Mouse (Mus musculus) limb, embryonic 14.5 days (tissue): Measurements from ENCODE around the gene Chmp5. TPM values are rescaled to one million over a fixed set of nuclear protein-coding genes. Genes with fewer than 3 reads are reported as not detected.
A peak's percentile ranks its signal among the peaks of the same experiment; 100 is the strongest.

Experiments used
- ATAC-seq: fragments of 200-750 bp; cut with Nextera tagmentation; 2 replicates; pipeline ENCODE4 v1.8.0; 2017; ENCODE audit warnings: low read depth, moderate number of reproducible peaks, moderate TSS enrichment; ENCODE audit not compliant: low FRiP score
- DNase-seq: peaks from one replicate; pipeline ENCODE4 v3.0.0-alpha.2; 2015; ENCODE audit warnings: low spot score
- H3K27ac ChIP-seq: fragments of 300-500 bp; sonication (generic); replicated peaks from 2 replicates; pipeline ENCODE4 v1.5.1; 2014; ENCODE audit warnings: low read depth, mild to moderate bottlenecking, low read length, moderate library complexity, mixed read lengths
- H3K27me3 ChIP-seq: fragments of 300-500 bp; sonication (generic); 2 replicates; pipeline ENCODE4 v1.6.1; 2014; ENCODE audit warnings: low read length, mixed read lengths; ENCODE audit not compliant: control insufficient read depth, insufficient read depth
- H3K36me3 ChIP-seq: fragments of 300-500 bp; sonication (generic); 2 replicates; pipeline ENCODE4 v1.6.1; 2014; ENCODE audit warnings: mild to moderate bottlenecking, low read length, moderate library complexity, mixed read lengths; ENCODE audit not compliant: control insufficient read depth, insufficient read depth
- H3K4me1 ChIP-seq: fragments of 300-500 bp; sonication (generic); 2 replicates; pipeline ENCODE4 v1.6.1; 2014; ENCODE audit warnings: antibody characterized with exemption, low read length, mixed read lengths; ENCODE audit not compliant: control insufficient read depth, insufficient read depth
- H3K4me2 ChIP-seq: fragments of 300-500 bp; sonication (generic); replicated peaks from 2 replicates; pipeline ENCODE4 v1.6.1; 2014; ENCODE audit warnings: low read depth, mild to moderate bottlenecking, low read length, moderate library complexity; ENCODE audit not compliant: severe bottlenecking
- H3K4me3 ChIP-seq: fragments of 300-500 bp; sonication (generic); replicated peaks from 2 replicates; pipeline ENCODE4 v1.5.1; 2014; ENCODE audit warnings: low read length
- H3K9ac ChIP-seq: fragments of 300-500 bp; sonication (generic); 2 replicates; pipeline ENCODE4 v1.6.1; 2014; ENCODE audit warnings: mild to moderate bottlenecking, low read depth, low read length, moderate library complexity; ENCODE audit not compliant: severe bottlenecking
- H3K9me3 ChIP-seq: fragments of 300-500 bp; sonication (generic); 2 replicates; pipeline ENCODE4 v1.6.1; 2016; ENCODE audit warnings: low read length; ENCODE audit not compliant: control insufficient read depth
- POLR2A ChIP-seq: fragments of 200-500 bp; IDR thresholded peaks from 2 replicates; pipeline ENCODE4 v1.8.0; 2012; ENCODE audit warnings: inconsistent platforms, mild to moderate bottlenecking, moderate library complexity, borderline replicate concordance; ENCODE audit not compliant: insufficient read depth, insufficient read length; ENCODE audit errors: extremely low read depth
- WGBS: fragments of 180-500 bp; shearing (Covaris S2); extraction: QIAGEN DNeasy Blood & Tissue Kit; methylation state at CpG from one replicate; pipeline ENCODE4 v1.1.7; 2014; 5-methylcytosine and 5-hydroxymethylcytosine counted together
- polyA plus RNA-seq, 2 experiments: library from polyadenylated mRNA; depleted of rRNA in 1 of 2; stranded (reverse) in 1 of 2; unstranded in 1 of 2; fragments of >200 nt; fragmentation: Nextera tagmentation in 1 of 2; extraction: Ambion mirVana in 1 of 2; gene quantifications; 2 replicates each; pipeline versions ENCODE4 v1.2.1 to v1.2.3; 2012 to 2014

Chmp5 gene
- polyA plus RNA-seq, 2 experiments = 76.2 to 101 TPM

DNA sequence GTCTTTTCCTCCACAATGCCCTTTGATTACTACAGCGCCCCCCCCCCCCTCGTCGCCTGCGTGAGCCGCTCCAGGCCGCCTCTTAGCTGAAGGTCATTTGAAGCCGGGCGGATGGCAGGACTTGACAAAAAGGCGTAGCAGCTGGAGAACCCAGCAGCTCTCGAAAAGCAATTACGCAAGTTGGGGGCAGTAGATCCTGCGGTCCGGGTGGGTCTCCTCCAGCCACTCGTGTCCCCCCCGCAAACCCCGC is 22.3 kb downstream of the Chmp5 start:
- Histone ChIP-seq H3K4me3 (peak overlapping the region; percentile 79), H3K9ac (peak overlapping the region; percentile 75), H3K9me3 (no peaks in the 10 kb centered on the region), H3K36me3 (peaks cover 19% of the 10 kb centered on the region), H3K4me2 (peak overlapping the region; percentile 75), H3K27me3 (no peaks in the 10 kb centered on the region), H3K27ac (peak overlapping the region; percentile 95), H3K4me1 (0 out of 2 replicates have a peak, but pooled peaks cover 2% of the 10 kb centered on the region)
- ATAC-seq (peak; percentile 45), DNase-seq (no peak)
- no peak for TF ChIP-seq POLR2A
- under 1% methylated on average over 15 of the region's 16 CpGs for WGBS

DNA sequence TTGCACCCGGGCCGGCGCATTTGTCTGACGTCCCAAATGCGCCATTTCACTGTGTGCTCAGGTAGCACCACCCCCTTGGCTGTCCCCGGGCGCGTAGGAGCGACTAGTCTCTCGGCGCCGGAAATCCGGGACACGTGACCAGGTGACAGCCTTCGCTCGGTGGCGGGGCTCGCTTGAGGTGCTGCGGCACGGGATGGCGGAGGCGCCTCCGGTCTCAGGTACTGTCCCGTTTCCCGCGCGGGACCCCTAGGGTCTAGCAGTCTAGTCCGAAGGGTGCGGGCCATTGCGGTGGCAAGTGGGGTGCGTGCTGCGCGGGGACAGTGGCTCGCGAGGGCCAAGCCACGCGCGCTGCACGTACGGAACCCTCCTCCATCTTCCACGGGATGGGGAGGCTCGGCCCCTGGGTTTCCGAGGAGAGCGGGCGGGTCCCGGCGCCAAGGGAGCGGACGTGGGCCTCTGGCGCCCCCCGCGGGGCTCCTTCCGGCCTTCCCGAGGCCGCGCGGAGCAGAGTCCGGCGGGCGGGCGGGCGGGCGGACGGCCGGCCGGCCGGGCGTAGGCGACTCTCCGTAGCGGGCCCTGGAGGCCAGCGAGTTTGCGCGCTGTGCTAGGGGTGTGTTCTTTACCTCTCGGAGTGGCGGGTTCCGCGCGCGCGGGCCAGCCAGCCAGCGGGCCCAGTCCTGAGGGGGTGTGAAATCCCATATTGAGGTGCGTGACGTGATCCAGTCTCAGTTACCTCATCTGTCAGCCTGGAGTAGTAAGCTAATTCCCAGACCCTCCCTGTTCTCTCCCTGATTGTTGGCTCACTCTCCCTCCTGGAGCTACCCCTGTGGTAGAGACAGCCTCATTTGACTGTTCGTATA is 22.9 kb downstream of the Chmp5 start, which contains the start of gene Nfx1:
TSS of gene Nfx1 (plus strand) at position 65 of the 860 bp plus-strand sequence.
- Histone ChIP-seq H3K27ac (peak within 1 kb of the TSS; percentile 95), H3K9ac (peak within 1 kb of the TSS; percentile 75), H3K27me3 (no peaks in the 10 kb centered on the region), H3K4me3 (peak within 1 kb of the TSS; percentile 79), H3K36me3 (peaks cover 14% of the 10 kb centered on the region), H3K4me2 (peak within 1 kb of the TSS; percentile 75), H3K9me3 (no peaks in the 10 kb centered on the region), H3K4me1 (0 out of 2 replicates have a peak, but pooled peaks cover 2% of the 10 kb centered on the region)
- peak; percentile 44; the same call in 1 of the 2 replicates for TF ChIP-seq POLR2A
- ATAC-seq (peak; percentile 93), DNase-seq (peak; percentile 97)
- WGBS = under 1% methylated on average over 40 of the region's 85 CpGs

DNA sequence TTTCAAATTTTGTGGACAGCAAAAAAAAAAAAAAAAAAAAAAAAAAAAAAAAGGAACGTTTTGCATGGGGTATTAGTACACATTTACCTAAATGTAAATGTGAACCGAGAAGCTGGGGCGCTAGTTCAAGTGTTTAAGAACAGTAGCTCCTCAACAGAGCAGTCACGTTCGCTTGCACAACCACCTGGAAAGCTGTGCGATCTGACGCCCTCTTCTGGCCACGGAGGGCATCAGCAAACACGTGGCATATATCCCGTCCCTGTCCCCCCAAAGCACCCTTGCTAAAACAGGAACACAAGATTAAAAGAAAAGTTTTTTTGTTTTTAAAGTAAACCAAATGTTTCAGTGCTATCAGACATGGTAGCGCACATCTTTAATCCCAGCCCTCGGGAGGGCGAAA is 23.5 kb downstream of the Chmp5 start:
- no peak for ATAC-seq

DNA sequence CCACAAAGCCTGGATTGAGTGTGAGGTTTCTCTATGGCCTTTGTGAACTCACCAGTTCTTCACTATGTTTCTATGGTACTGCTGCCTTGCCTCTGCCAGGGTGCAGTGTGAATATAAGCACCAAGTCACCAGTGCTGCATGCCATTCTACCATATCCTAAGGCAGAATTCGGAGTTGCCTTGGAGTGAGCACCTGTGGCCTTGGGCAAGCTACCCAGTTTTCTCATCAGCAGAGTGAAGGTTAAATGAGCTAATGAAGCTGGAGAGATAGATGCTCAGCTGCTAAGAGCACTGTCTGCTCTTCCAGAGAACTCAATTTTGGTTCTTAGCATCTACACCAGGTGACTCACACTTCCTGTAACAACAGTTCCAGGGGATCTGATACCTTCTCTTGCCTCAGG is 25.8 kb downstream of the Chmp5 start:
- Histone ChIP-seq H3K4me2 (no peak overlapping the region), H3K36me3 (peaks cover 33% of the 10 kb centered on the region), H3K27ac (no peak overlapping the region), H3K9ac (no peak overlapping the region; the same call in 1 of the 2 replicates), H3K27me3 (no peaks in the 10 kb centered on the region), H3K4me3 (no peak overlapping the region), H3K9me3 (no peaks in the 10 kb centered on the region), H3K4me1 (0 out of 2 replicates have a peak, but pooled peaks cover 2% of the 10 kb centered on the region)
- no peak for TF ChIP-seq POLR2A
- DNase-seq (no peak), ATAC-seq (no peak)
- WGBS = 95% methylated on average over 1 of the region's 1 CpGs

More for the DNA sequence above, 23.5 kb downstream of the Chmp5 start:
- WGBS = 26% methylated on average over 13 of the region's 13 CpGs
- Histone ChIP-seq H3K9ac (peak overlapping the region; percentile 75), H3K4me1 (0 out of 2 replicates have a peak, but pooled peaks cover 2% of the 10 kb centered on the region), H3K4me3 (peak overlapping the region; percentile 79), H3K36me3 (peaks cover 13% of the 10 kb centered on the region), H3K27ac (peak overlapping the region; percentile 95; the same call in 1 of the 2 replicates), H3K9me3 (no peaks in the 10 kb centered on the region), H3K4me2 (peak overlapping the region; percentile 75), H3K27me3 (no peaks in the 10 kb centered on the region)
- DNase-seq = peak; percentile 30
- no peak for TF ChIP-seq POLR2A

DNA sequence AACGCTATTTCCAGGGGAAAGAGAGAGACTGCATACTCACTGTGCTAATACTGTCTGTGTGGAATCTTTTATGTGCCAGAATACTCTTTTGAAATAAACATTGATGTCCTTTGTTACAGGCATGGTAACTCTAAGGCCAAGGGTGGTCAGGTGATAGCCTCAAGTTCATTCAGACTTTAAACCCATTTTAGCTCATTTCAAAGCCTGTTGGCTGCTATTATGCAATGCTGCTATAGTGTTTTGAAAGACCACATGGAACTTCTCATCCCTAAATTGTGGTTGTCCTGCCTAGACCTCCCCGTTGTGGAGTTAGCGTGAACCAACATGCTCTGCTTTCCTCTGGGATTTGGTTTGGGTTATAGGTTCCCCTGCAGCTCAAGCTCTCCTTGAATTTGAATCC is 27.5 kb downstream of the Chmp5 start:
- no peaks in the 10 kb centered on the region for H3K4me1 ChIP-seq
- H3K4me2 ChIP-seq = no peak overlapping the region
- H3K9me3 ChIP-seq = no peaks in the 10 kb centered on the region
- no peak overlapping the region for H3K9ac ChIP-seq
- no peak overlapping the region for H3K4me3 ChIP-seq
- ATAC-seq (no peak), DNase-seq (no peak)
- 96% methylated on average over 3 of the region's 3 CpGs for WGBS
- no peak for TF ChIP-seq POLR2A
- no peaks in the 10 kb centered on the region for H3K27me3 ChIP-seq
- H3K27ac ChIP-seq = no peak overlapping the region
- H3K36me3 ChIP-seq = peaks cover 50% of the 10 kb centered on the region
